Mouse (Mus musculus): ENCODE measurements around the gene Glipr2. TPM values are rescaled to one million over a fixed set of nuclear protein-coding genes. Genes with fewer than 3 reads are reported as not detected.

The Glipr2 gene
- 1 to 10 TPM; 1.7 to 2.0 TPM for total RNA-seq (2021)
- long read RNA-seq, experiment 1, partial matches to known transcripts = 0 of 3 reads
- long read RNA-seq, experiment 1, other reads (novel, unspliced or antisense) = 1 of 3 reads
- long read RNA-seq, experiment 2, transcript Glipr2-201 (5 exons, 2,320 nt) = major isoform, 6 of 7 reads
- long read RNA-seq, experiment 2, partial matches to known transcripts = 1 of 7 reads
- long read RNA-seq, experiment 2, other reads (novel, unspliced or antisense) = 0 of 7 reads

DNA sequence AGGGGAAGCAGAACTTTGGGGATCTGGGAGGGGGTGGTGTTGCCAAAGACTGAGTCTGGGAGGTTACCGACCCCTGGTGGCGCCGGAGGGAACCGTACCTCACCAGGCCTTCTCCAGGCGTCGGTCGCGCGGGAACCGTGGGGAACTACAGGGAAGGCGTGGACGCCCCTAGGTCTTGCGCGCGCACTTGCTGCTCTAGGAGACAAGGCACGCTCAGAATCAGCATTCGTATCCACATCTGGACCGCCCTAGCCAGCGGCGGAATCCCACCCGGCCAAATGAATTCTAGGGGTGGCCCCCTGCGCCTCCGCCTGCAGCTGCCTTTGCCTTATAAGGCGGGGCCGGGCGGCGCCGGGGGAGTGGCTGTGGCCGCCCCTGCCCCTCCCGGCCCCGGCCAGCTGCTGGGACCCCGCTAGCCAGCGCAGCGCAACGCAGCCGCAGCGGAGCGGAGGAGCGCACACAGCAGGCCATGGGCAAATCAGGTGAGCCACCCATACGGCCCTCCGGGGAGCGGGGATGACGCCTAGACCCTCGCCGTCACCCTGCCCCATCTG is at the start of gene Glipr2:
TSS of gene Glipr2 (plus strand) at position 110 of the 554 bp plus-strand sequence.
- intact Hi-C loops (cut with DNase I) = no loop called here
- DNase-seq (ENCODE audit: low spot score in 2 of 2) = peak; percentile 75 to 76

DNA sequence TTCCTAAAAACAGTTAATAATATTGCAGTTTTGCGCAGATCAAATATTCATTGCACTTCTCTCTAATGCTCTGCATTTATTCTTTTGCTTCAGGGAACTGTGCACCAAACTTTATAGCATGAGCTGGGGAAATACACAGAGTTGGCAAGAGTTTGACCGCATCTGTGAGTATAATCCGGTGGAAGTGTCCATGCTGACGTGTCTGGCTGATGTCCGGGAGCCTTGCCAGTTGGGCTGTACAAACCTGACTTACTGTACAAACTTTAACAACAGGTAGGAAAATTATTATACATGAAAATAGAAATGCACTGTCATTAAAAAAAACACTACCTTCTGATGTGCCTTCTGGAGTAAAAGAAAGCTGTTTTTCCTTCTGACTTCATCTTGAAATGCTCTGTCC is 39.0 kb upstream of the Glipr2 start:
- intact Hi-C loops (cut with DNase I) = no loop called here
- no peak for DNase-seq (ENCODE audit: low spot score in 2 of 2)

- intact Hi-C loops (cut with DNase I) = no loop called here
- DNase-seq (ENCODE audit: low spot score in 2 of 2) = no peak
Observed at GRCm38 (mm10) chr4:43920602-43921001, 36.6 kb upstream of the Glipr2 start.

- intact Hi-C loops (cut with DNase I) = loop anchor here (5.0 kb wide), 1 partner anchor 57 kb away; the partner anchor contains the start of gene Ccin
- no peak for DNase-seq (ENCODE audit: low spot score in 2 of 2)
Observed at GRCm38 (mm10) chr4:43925125-43925524, 32.1 kb upstream of the Glipr2 start.

DNA sequence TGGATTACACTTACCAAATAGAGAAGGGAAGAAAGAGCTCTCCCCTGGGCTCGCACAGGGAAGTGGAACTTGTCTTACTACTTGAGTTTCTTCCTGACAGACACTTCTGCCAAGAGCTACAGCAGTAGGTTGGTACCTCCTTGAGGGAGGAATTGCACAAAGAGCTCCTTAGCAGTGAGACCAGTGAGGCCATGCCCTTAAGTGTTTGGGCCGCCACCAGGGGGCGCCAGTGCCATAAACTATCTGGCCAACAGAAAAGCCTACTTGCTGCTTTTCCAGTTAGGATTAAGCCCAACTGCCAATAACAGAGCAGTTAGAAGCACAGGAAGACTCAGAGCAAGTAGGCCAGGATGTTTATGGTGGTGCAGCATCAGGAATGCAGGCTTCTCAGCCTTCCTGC is 31.4 kb upstream of the Glipr2 start:
- DNase-seq (ENCODE audit: low spot score in 2 of 2) = peak; percentile 80 to 81
- intact Hi-C loops (cut with DNase I) = loop anchor here (5.0 kb wide), 1 partner anchor 57 kb away; the partner anchor contains the start of gene Ccin

DNA sequence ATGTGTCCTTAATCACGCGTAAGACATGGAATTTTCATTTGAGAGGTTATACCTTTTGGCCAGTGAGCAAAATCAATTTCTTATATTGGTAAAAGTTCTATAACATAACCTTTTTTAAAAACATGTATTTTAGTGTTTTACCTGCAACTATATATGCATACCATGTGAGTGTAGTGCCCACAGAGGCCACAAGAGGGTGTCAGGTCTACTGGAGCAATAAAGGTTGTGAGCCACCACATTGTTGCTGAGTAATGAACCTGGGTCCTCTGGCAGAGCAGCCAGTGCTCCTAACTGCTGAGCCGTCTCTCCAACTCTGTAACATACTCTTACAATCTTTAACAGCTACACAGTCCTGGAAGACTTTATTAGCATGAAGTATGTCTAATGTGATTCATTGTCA is 29.4 kb upstream of the Glipr2 start:
- intact Hi-C loops (cut with DNase I) = loop anchor here (5.0 kb wide), 1 partner anchor 54 kb away; the partner anchor contains the start of gene Ccin

GRCm38 (mm10) chr4:43931877-43932276 is 25.3 kb upstream of the Glipr2 start:
- intact Hi-C loops (cut with DNase I) = no loop called here
- no peak for DNase-seq (ENCODE audit: low spot score in 2 of 2)

More for the DNA sequence above, 29.4 kb upstream of the Glipr2 start:
- DNase-seq (ENCODE audit: low spot score in 2 of 2) = peak in 1 of 2 experiments; percentile 25

- no peak for DNase-seq (ENCODE audit: low spot score in 2 of 2)
- intact Hi-C loops (cut with DNase I) = no loop called here
Observed at GRCm38 (mm10) chr4:43936186-43936585, 21.0 kb upstream of the Glipr2 start.

DNA sequence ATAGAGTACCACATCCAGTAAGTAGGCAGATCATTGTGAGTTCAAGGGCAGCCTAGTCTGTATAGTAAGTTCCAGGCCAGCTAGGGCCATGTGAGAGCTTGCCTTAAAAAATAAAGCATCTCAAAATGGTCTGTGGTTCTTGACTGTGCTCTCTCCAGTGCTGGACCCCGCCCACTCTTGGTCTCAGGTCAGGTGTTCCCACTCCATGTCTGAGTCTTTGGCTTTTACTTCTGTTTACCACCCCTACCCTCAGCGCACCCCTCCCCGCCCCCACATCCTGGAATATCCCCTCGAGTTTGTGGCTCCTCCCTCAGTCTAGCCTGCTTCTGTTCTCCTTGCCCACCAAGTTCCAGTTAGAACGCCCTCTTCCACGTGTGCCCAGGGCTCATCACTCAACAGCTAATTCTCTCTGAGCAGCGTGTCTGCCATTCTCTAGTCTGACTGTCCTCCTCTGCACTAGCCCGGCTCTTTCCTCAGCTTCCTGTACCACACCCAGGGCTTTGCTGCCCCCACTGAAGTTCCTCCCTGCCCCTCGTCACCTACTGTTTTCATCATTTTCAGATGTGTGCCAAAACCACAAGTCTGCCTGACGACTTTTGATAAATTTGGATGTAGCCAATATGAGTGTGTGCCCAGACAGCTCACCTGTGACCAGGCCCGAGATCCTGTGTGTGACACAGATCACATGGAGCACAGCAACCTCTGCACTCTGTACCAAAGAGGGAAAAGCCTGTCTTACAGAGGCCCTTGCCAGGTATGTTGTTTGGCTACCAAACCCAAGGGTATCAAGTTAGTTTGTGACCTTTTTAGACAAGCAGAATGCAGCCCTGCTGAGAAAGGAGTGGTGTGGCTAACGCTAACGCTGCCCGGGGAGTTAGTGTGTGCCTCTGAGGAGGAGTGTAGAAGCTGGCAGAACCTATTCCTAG is 20.2 kb upstream of the Glipr2 start:
- intact Hi-C loops (cut with DNase I) = no loop called here
- DNase-seq (ENCODE audit: low spot score in 2 of 2) = no peak

DNA sequence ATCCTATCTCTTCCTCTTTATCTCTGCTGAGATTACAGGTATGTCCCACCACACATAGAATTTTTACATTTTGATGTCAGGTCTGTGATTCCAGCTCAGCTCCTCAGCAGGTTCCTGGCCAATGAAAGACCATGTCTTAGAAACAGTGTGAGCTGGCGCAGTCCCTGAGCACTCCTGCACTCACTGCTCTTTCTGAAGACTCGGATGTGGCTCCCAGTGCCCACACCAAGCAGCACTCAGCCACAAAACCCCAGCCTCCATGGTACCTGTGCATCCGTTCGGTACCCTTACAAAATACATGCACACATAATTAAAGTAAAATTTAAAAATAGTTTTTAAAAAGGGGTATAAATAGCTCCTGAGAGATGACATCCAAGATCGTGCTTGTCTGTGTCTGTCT is 15.9 kb upstream of the Glipr2 start:
- intact Hi-C loops (cut with DNase I) = no loop called here
- no peak for DNase-seq (ENCODE audit: low spot score in 2 of 2)

- no peak for DNase-seq (ENCODE audit: low spot score in 2 of 2)
- intact Hi-C loops (cut with DNase I) = no loop called here
Observed at GRCm38 (mm10) chr4:43942421-43942820, 14.8 kb upstream of the Glipr2 start.

GRCm38 (mm10) chr4:43947571-43947970 is 9.6 kb upstream of the Glipr2 start:
- no peak for DNase-seq (ENCODE audit: low spot score in 2 of 2)
- intact Hi-C loops (cut with DNase I) = no loop called here

DNA sequence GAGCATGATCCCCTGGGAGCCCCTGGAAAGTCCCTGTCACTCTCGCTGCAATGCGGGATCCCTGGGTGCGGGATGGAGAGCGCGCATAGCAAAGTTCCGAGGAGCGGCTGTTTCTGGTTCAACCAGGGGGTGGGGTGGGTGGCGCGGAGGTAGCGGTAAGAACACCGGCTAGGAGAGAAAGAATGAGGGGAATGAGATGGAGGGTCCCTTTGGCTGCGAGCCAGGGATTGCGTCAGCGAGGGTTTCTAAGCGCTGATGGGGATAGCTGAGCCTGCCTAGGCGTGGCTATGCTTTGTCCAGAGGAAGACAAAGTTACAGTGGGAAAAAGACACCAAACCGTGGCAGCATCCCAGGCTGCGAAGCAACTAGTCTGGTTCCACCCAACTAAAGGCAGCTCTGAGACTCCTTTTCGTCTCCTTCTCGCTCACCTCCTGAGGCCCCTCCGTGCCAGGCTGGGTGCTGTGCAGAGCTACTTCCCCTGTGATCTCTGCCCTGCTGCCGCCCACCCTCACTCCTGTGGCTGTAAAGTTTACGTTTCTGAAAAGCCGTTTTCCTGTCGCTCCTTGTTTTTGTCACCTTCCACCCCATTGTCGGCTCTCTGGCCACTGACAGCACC is 753 bp downstream of the Glipr2 start:
- intact Hi-C loops (cut with DNase I) = no loop called here
- DNase-seq (ENCODE audit: low spot score in 2 of 2) = no peak

GRCm38 (mm10) chr4:43959523-43960179 is 2.5 kb downstream of the Glipr2 start:
- intact Hi-C loops (cut with DNase I) = no loop called here
- no peak for DNase-seq (ENCODE audit: low spot score in 2 of 2)

DNA sequence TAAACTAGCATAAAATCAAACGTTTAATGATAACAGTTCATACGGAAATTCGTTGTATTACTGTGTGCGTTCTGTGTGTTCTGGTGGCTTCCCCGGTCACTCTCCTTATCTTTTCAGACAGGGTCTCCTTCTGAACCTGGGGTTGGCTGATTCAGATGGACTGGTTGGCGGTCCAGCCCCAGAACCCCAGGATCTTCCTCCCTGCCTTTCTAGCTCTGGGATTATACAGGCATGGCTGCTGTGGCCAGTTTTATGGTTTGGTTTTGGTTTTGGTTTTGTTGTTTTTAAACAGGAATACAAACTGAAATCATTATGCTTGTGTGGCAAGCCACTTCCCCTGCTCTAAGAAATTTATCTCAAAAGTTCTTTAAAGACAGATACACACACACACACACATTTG is 3.0 kb downstream of the Glipr2 start:
- DNase-seq (ENCODE audit: low spot score in 2 of 2) = no peak
- intact Hi-C loops (cut with DNase I) = no loop called here

DNA sequence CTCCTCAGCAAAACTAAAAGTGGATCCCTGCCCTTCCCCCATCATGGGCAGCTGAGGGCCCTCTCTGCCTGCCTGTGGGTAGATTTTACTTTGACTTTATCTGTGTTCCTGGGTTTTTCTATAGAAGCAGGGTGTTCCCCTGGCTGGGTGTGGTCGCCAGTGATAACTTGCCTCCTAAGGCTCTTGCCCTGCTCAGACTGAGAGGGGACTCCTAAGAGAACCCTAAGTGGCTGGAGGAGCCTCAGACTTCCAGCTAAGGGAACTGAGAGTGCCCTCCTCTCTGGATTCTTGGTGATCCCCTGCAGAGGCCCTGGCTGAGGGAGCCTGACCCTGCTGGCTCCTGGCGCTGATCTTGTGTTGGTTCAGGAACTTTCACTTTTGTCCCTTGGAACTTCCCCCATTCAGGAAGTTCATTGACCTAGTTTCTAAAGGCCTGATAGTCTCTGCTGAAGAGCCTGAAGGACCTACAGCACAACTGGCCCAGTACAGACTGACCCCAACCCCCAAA is 7.2 kb downstream of the Glipr2 start:
- intact Hi-C loops (cut with DNase I) = no loop called here
- DNase-seq (ENCODE audit: low spot score in 2 of 2) = no peak

GRCm38 (mm10) chr4:43964951-43965684 is 7.9 kb downstream of the Glipr2 start:
- intact Hi-C loops (cut with DNase I) = no loop called here
- no peak for DNase-seq (ENCODE audit: low spot score in 2 of 2)

DNA sequence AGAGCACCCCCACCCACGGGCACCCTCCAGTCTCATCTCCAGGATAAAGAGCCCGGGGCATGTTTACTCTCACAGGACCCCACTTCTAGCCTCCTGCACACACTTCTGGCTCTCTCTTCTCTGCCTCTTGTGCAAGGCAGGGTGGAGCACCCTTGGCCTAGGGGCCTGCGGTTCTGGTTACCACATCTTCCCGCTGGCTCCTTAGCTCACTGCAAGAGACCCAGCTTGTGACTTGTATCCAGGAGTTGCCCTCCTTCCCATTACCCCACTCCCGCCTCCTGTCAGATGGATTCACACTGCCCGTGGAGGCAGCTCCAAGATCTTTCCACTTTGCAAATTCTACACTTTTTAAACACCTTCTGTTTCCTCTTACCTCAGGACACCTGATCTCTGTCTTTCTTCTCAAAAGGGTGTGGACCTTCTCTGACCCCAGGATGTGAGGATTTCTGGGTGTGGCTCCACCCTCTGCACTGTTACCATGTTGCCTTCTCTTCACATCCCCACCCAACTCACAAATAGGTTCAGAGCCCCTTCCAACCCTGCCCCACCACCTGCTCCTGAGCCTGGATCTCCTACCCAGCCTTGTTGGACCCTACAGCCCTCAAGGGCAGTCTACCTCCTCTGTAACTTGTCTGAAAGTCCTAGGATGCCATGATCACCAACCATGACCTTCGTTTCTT is 8.8 kb downstream of the Glipr2 start:
- no peak for DNase-seq (ENCODE audit: low spot score in 2 of 2)
- intact Hi-C loops (cut with DNase I) = no loop called here

Measured in left cerebral cortex, postnatal 14 days (tissue).